Mouse (Mus musculus): ENCODE data around the gene Iqschfp. TPM values are rescaled to one million over a fixed set of nuclear protein-coding genes. Genes with fewer than 3 reads are reported as not detected.

Gene Iqschfp
- polyA plus RNA-seq, 1 experiment from 2014 or later, result not detected

- H3K27me3 ChIP-seq (ENCODE audit: control insufficient read depth, insufficient read depth, low read depth, low read length), result no peaks in the 10 kb centered on the region
- WGBS (ENCODE audit: insufficient replicate concordance), result 57% methylated on average over 5 of the region's 5 CpGs
- H3K9me3 ChIP-seq (replicated peaks; ENCODE audit: control insufficient read depth, low read length), result no peaks in the 10 kb centered on the region
- no peaks in the 10 kb centered on the region for H3K4me1 ChIP-seq (ENCODE audit: control insufficient read depth, low read depth, low read length)
- H3K9ac ChIP-seq (ENCODE audit: low read depth, low read length), result no peak overlapping the region
- no peak for ATAC-seq (ENCODE audit: low read depth)
- H3K27ac ChIP-seq (ENCODE audit: low read length), result no peak overlapping the region
- H3K4me3 ChIP-seq (ENCODE audit: low read depth, low read length), result no peak overlapping the region
- no peaks in the 10 kb centered on the region for H3K36me3 ChIP-seq (ENCODE audit: control insufficient read depth, insufficient read depth)
- no peak overlapping the region for H3K4me2 ChIP-seq (ENCODE audit: low read depth, low read length)
Measured at GRCm38 (mm10) chr3:68669418-68669974, 777.5 kb downstream of the Iqschfp start.

- Histone ChIP-seq H3K9me3 (replicated peaks; ENCODE audit: control insufficient read depth, low read length) (no peaks in the 10 kb centered on the region), H3K4me1 (ENCODE audit: control insufficient read depth, low read depth, low read length) (no peaks in the 10 kb centered on the region; the same call in 1 of the 2 replicates), H3K27ac (ENCODE audit: low read length) (no peak overlapping the region), H3K9ac (ENCODE audit: low read depth, low read length) (no peak overlapping the region), H3K4me2 (ENCODE audit: low read depth, low read length) (no peak overlapping the region), H3K27me3 (ENCODE audit: control insufficient read depth, insufficient read depth, low read depth, low read length) (no peaks in the 10 kb centered on the region), H3K36me3 (ENCODE audit: control insufficient read depth, insufficient read depth) (no peaks in the 10 kb centered on the region), H3K4me3 (ENCODE audit: low read depth, low read length) (no peak overlapping the region)
- ATAC-seq (ENCODE audit: low read depth), result no peak
- 63% methylated on average over 2 of the region's 2 CpGs for WGBS (ENCODE audit: insufficient replicate concordance)
Measured at GRCm38 (mm10) chr3:68674721-68675120, 782.7 kb downstream of the Iqschfp start.

DNA sequence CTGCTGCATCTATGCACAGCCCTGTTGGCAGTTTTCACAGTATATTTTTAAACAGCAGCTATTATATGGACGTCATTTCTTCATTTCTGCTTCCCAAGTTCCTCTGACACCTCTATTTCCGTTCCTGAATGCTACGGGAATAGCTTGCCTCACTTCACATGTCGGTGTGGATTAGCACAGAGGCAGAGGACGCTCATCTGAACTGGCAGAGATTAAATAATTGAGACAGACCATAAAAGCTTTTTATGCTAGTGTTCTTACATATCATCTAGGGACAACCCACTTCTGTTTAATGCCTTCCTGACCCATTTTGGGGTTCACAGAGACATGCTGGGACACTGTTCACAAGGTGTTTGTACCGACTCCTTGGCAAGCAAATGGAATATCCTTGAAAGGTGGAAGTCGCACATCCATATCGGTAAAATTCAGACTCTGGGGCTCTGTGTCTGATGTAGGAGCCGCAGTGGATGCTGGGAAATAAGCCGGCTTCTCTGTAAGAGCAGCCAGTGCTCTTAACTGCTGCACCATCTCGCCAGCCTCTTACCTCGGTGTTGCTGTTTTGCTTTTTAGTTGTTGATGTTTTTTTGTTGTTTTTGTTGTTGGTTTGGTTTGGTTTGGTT lies 783.3 kb downstream of the Iqschfp start:
- H3K4me1 ChIP-seq (ENCODE audit: control insufficient read depth, low read depth, low read length), result no peaks in the 10 kb centered on the region; the same call in 1 of the 2 replicates
- no peak overlapping the region for H3K27ac ChIP-seq (ENCODE audit: low read length)
- 69% methylated on average over 12 of the region's 12 CpGs for WGBS (ENCODE audit: insufficient replicate concordance)
- no peaks in the 10 kb centered on the region for H3K27me3 ChIP-seq (ENCODE audit: control insufficient read depth, insufficient read depth, low read depth, low read length)
- H3K9ac ChIP-seq (ENCODE audit: low read depth, low read length), result no peak overlapping the region
- no peaks in the 10 kb centered on the region for H3K36me3 ChIP-seq (ENCODE audit: control insufficient read depth, insufficient read depth)
- H3K4me3 ChIP-seq (ENCODE audit: low read depth, low read length), result no peak overlapping the region
- H3K9me3 ChIP-seq (replicated peaks; ENCODE audit: control insufficient read depth, low read length), result no peaks in the 10 kb centered on the region
- no peak for ATAC-seq (ENCODE audit: low read depth)
- no peak overlapping the region for H3K4me2 ChIP-seq (ENCODE audit: low read depth, low read length)

Other genes starting within 250 kb of the Iqschfp start
- gene Iqcj, start within 50 bp of the Iqschfp start, polyA plus RNA-seq (2015; fragmentation: Nextera tagmentation; extraction: Ambion mirVana), result not detected in 2 replicates
- 1.5 and 1.8 TPM in 2 replicates for gene Schip1, start 172.6 kb downstream of the Iqschfp start, polyA plus RNA-seq (2015; fragmentation: Nextera tagmentation; extraction: Ambion mirVana)